Mouse (Mus musculus) frontal cortex, postnatal 25 days (tissue): Measurements from ENCODE around the gene Eml2.
A peak's percentile ranks its signal among the peaks of the same experiment; 100 is the strongest.

ENCODE experiments used
- DNase-seq, 2 experiments: peaks; one replicate each; pipeline ENCODE4 v3.0.0; 2022; ENCODE audit warnings: low spot score in 2 of 2

The Eml2 gene

DNA sequence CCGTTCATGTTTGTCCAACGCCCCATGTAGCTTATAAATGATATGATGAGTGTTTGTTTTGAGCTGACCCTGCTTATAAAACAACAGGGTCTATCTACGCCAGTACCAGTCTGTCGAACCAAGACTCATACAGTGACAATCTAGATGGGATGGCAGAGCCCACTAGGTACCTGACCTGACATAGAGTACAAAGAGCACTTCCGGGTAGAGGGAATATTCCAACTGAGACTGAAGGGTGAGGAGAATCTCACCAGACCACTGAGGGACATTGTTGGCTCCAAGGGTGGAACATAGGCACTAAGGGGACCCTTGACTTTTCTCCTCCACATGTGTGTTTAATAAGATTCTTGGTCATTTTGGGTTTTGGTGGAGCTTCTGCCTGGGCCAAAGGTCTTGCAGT lies 53.2 kb downstream of the Eml2 start:
- DNase-seq: no peak

DNA sequence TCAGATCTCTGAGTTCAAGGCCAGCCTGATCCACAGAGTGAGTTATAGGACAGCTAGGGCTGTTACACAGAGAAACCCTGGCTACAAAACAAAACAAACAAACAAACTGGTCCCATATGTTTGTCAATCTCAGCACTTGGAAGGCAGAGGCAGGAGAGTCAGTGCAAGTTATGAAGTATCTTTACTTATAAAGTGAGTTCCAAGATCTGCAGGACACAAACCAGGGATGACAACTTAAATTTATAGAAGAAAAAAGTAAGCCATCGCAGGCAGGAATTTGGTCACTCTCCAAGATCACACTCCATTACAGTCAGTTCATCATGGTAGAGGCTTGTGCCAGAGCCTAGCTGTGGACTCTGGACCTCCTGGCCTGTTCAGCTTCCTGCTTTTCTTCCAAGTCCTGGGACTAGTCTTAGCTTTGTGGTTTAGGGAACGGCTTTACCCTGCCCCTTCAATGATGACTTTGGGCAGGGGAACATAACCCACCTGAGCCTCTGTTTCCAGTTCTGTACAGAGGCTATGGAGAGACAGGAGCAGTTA lies 53.9 kb downstream of the Eml2 start:
- DNase-seq: no peak

DNA sequence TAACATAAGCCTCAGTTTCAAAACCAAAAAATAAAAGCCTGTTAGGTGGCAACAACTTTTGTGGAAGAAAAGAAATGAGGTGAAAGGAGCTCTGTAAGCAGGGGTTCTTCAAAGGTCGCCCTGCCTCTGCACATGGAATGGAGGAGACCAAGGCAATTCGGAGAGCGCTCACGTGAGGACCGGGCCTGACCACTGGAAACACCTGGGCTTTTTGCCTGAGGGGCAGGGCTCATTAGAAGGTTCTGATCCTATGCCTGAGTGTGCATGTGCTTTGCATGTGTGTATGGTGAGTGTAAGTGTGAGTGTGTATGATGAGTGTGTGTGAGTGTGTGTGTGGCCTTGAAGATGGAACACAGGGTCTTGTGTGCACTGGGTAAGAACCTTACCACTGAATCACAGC lies 54.7 kb downstream of the Eml2 start:
- no peak for DNase-seq

DNA sequence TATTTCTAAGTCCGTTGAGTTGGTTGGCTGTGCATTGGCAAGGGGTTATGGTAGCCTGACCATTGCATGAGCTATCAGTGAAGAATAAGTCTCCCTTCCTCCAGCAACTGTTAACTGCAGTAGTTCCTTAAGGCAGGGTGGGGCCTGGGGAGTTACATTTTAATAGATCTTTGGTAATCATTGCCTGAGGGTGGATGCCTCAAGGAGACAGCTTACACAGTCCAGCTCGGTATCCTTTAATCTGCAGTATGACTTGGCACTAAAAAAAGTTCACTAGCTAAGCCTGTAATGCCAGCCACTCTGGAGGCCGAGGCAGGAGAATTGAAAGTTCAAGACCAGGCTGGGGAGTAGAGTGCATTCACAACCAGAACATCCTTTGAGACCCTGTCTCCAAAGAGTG lies 55.6 kb downstream of the Eml2 start:
- no peak for DNase-seq

DNA sequence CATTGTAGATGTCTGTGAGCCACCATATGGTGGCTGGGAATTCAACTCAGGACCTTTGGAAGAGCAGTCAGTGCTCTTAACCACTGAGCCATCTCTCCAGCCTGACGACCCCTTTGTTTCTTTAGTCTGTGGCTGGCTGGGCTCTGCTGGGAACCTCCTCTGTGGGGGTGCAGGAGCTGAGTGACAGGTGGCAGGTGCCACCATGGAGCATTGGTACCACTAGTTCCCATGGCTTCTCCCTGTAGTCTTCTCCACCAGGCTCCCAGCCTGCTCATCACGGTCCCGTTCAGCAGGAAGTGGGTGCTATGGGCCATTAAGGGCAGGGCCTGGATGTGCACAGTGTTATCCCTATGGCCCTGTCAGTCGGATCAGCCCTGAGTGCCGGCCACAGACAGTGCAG lies 58.4 kb downstream of the Eml2 start:
- no peak for DNase-seq

DNA sequence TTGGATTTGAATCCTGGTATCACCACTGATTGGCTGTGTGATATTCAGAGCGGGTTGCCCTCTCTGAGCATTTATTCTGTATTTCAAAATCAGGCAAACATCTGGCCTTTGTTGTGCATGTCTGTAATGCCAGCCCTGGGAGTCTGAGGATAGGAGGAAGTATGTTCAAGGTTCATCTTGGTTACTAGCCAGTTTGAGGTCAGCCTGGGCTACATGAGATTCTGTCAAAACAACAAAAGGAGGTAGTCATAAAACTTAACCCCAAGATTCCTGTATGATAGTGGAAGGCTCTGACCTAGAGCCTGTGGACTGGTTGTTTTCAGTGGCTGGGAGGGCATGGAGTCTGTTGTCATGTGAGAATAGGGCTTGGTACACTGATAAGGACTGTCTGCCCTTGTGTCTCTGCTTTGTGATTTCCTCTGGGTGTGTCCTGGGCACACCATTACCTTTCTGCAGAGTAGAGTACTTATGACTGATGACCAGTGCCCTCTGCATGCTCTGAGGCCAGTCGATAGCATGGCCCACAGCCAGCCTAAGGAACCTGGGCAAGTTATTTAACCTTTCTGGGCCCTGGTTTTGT lies 59.0 kb downstream of the Eml2 start:
- DNase-seq: no peak

DNA sequence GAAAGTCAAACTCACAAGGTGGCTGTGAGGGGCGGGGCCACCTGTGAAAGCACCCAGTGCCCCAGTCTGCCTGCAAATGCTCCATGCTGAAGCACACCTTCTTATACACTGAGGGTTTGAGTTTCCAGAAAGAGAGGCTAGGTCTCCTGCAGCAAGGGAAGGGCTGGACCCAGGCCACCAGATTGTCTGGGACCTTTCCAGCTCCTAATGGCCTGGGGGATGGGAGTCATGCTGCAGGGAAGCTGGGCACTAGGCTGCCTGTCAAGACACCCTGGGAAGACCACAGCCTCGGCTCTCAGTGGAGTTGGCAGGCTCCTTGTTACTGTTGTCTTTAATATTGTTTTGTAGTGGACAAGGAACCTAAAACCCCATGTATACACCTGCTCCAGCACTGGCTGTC lies 60.2 kb downstream of the Eml2 start:
- DNase-seq: no peak

DNA sequence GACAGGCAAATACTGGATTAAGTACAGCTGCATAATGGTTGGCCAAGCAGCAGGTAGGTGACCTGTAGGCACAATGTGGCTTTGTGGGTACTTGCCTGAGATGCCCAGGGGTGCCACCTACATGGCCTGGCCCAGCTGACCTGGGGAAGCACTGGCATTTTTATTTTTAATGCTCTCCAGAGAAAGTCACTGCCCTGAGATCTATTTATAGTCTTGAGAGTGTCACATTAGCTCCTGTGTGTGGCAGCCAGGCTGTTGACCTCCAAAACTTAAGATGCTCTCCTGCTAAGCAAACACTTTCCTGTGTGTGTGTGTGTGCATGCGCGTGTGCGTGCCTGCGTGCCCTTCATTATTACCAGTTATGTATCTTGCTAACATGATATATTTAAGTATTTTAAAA lies 62.1 kb downstream of the Eml2 start:
- DNase-seq: no peak

DNA sequence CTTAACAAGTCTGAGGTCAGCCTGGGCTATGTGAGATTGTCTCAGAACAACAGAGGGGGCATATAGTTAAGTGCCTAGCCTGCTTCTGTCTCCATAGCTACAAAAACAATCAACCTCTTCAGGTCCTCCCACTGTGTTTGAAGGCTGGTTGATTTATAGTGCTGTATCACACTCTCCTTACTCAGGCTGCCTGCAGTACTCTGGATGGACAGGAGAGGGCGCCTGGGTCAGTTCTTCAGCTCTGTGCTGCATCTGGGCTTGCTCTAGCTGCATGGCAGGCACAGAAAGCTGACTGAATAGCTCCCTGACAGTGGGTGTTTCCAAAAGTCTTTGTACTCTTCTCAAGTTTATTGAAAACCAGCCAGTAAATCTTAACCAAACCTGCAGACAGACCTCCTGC lies 63.2 kb downstream of the Eml2 start:
- DNase-seq: peak; percentile 94 to 96

DNA sequence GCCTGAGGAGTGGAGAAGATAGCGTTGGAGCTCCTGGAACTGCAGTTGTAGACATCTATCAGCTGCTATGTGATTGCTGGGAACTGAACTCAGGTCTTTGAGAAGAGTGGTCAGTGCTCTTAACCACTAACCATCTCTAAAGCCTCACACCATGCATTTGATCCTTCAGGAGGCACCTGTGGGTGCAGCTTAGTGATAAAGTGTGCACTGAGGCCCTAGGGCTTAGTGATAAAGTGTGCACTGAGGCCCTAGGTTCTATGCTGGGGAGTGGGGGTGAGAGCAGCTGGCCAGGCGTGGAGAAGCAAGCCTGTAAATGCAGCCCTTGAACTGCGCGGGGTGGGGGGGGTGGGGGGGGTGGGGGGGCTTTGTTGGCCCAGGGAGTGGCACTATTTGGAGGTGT lies 63.8 kb downstream of the Eml2 start:
- DNase-seq: no peak

DNA sequence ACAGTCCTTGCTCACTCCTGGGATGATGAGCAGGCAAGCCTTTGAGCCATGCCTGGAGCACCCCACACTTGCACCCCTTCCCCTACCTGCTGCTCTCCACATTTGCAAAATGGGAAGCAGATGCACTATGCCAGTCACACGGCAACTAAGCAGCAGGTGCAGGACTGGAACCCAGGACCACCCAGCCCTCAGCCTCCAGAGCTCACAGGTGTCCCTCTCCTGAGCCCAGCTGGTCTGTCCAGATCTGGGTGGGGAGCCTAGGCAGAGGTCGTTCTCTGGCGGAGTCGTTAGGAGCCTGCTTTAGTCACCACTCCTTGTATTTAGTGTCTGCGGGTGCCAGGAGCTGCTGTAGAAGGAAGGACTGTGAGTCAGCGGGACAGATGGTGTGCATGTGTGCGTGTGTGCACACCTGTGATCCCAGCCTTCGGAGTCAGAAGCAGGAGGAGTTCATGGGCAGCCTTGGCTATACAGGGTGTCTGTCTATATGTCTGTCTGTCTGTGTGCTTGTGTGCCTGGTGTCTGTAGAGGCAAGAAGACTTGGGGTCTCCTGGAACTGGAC lies 64.8 kb downstream of the Eml2 start:
- DNase-seq: no peak

DNA sequence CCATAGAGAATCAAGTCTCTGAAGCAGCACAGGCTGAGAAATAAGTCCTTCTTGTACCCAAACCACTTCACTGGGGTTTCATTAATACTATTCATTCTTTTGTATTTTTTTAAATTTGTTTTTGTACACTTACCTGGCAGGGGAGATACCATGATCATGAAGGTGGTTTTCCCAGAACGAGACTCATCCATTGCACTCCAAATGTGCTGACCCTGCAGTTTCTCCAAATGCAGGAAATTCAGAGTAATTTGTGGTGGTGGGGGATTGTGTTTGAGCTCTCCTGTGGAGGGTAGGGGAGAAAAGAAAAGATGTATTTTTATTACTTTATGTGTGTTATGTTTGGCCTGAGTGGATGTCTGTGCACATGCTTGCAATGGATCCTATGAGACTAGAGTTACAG lies 65.8 kb downstream of the Eml2 start:
- no peak for DNase-seq

DNA sequence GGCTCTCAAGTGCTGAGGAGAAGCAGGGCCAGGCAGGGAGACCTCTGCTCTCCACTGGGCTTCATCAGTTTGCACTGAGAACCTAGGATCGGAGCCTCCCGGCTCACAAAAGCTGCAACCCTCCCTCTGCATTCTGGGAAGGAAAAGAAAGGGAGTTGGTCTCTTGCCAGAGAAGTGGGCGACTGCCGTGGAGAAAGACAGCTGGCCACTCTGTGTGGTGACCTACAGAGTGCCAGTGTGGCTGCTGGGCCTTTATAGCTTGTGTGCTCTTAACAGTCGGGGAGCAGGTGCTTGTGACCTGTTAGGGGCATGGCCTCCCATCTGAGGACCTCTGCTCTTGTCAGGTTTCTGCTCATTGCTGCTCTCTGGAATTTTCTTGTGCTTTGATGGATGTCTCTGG lies 67.6 kb downstream of the Eml2 start:
- DNase-seq: no peak

DNA sequence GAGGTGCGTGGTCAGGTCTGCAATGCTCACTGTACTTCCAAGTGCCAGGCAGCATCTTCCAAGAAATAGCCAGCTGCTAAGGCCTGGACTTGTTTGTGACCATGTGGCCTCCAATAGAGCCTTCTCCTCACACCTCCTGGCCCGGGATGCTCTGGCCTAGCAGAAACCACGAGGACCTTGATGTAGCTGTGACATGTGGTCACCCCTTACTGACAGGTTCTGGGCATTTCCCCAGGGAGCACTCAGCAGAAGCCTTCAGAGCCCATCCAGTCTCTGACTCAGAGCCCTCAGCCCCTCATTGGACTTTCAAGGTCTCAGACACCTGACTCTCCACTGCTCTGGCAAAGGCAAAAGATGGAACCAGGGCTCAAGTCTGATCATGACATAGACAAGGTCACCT lies 68.9 kb downstream of the Eml2 start:
- no peak for DNase-seq

DNA sequence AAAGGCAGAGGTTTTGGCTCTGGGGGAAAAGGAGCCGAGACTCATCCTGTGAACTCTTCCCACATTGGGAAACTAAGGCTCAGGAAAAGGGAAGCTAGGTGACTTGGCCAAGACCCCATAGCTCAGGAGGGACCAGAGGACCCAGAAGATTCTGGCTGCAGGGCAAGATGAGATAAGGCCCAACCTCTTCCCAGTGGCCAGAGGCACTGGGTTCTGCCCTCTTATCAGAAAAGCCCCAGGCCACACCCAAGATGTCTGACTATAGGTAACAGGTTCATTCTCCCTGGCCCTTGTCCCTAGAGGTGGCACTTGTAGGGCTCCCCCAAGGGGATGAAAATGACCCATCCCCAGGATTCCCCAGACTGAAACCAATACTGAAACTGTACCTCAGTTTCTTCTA lies 70.6 kb downstream of the Eml2 start:
- no peak for DNase-seq

DNA sequence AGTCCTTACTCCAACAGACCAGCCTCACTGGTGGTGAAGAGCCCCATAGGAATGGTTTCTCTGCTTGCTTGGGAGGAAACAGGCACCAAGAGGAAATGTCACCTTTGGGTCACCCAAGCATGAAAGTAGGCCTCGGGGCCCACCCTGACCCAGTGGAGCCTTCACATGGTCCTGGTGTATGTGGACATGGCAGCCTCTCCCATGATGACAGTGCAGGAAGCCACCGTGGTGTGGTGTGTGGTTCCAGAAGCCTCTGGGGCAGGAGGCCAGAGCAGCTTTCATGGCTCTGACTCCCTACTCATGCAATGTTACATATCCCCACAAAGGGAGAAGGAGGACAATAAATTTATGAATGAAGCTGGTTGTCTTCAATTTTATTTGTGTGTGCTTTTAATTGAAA lies 71.3 kb downstream of the Eml2 start:
- no peak for DNase-seq

DNA sequence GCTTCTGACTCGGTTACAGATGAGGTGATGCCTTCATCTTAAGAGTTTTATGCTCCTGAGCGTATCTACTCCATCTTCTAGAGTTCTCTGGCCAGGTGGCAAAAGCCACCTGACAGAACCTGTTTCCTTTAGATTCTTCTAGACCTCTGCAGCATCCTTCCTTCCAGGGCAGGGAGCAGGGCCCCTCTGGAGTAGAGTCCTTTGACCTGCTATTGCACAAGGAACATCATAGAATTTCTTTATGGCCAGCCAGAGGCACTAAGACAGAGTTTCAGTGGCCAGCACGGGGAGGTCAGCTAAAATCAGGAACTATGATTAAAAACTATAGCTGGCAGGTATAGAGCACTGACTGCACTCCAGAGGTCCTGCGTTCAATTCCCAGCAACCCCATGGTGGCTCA lies 75.9 kb downstream of the Eml2 start:
- no peak for DNase-seq

DNA sequence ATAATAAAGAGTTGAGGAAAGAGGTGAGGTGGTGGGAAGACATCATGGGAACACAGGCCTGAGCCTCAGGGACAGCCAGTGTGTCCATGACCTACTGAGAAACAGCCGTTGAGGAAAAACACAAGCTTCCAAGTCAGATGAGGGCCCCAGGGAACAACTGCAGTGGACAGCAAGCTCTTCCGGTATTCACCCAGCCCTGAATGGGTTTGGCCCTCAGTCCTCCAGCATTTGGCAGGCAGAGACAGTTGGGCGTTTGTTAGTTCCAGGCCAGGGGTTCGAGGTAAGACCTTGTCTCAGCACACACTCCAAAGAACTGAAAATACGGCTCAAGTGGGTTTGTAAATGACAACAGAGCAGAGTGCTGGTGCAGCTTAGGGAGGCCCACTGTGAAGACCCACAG lies 77.2 kb downstream of the Eml2 start:
- no peak for DNase-seq

DNA sequence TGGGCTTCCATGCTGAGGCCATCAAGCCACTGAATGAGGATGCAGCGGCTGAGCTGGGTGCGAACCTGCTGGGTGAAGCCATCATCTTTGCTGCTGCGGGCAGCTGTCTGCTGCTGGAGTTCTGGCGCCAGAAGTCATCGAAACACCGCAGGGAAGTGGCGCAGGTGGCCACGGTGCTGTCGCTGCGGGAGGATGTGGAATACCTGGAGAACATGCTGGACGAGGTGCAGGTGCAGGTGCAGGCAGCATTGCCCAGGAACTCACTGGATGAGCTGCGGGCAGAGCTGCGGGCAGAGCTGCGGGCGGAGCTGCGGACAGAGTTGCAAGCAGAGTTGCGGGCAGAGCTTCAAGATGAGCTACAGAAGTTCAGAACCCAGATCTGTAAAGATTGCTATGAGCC lies 79.2 kb downstream of the Eml2 start:
- no peak for DNase-seq
